Mouse (Mus musculus): Measurements from ENCODE around the gene Nek7.

DNA sequence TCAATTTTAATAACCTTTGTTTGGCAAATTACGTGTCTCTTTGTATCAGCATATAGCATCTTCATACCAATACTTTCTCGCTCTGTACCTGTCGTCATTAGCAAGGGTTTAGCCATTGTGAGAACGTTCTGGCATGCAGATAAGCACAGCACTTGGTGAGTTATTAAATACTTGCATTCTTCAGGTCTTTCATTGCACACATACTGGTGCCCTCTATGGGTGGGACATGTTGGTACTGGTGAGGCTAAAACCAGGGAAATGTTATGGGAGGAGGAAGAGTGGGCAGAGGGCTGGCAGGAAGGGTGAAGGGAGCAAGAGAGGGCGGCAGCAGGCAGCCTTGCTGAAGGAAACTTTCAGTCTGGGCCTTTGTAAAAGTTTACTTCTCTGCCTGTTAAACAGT lies 132.4 kb downstream of the Nek7 start:
- TF ChIP-seq CTCF (IDR thresholded peaks at IDR 0.05; ENCODE audit: borderline replicate concordance, extremely low read depth, insufficient read depth, insufficient read length) (peak; percentile 20; the same call in 1 of the 2 replicates), POLR2A (IDR thresholded peaks at IDR 0.05; ENCODE audit: borderline replicate concordance, extremely low read depth, insufficient read depth, insufficient read length, poor library complexity, severe bottlenecking) (no peak)

Data from brain, embryonic 14.5 days (tissue).